Mouse (Mus musculus): ENCODE results near the gene Kcnk1. TPM values are rescaled to one million over a fixed set of nuclear protein-coding genes. Genes with fewer than 3 reads are reported as not detected.

Kcnk1 gene
- total RNA-seq, 2 experiments from 2014 or later, result 0.77 to 0.98 TPM

- DNase-seq, result no peak
These were observed 63.9 kb downstream of the Kcnk1 start for GRCm38 (mm10) chr8:126058876-126059275.

GRCm38 (mm10) chr8:126062844-126063243 lies 67.9 kb downstream of the Kcnk1 start:
- no peak for DNase-seq

DNA sequence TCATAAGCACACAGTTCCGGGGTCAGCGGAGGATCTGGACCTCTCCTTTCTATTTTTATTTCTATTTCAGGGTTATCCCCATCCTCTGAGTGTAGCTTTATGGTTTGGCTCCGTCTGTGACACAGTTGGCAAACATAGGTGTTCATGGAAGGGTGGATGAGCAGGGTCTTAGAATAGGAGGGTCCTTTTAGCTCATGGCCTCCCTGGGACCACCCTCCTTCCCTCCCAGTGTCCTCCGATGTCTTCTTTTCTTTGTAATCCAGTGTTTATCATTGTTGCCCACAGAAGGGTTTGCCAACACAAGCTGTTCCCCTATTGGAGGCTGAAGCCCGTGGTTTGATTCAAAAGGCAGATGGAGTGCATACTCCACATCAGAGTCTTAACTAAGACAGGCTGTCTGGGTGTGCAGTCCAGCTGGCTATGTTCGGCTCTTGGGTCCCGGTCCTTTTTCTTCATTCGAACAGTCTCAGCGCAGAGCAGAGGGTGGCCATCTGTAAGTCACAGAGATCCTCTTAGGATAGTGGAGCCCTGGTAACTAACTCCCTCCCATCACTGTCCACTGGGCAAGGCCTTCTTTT lies 69.0 kb downstream of the Kcnk1 start:
- DNase-seq, result no peak

- no peak for DNase-seq
These were observed 69.7 kb downstream of the Kcnk1 start for GRCm38 (mm10) chr8:126064587-126065145.

- no peak for DNase-seq
These were observed 72.3 kb downstream of the Kcnk1 start for GRCm38 (mm10) chr8:126067306-126067705.

- DNase-seq, result no peak
These were observed 73.2 kb downstream of the Kcnk1 start for GRCm38 (mm10) chr8:126068136-126068535.

GRCm38 (mm10) chr8:126072678-126073077 lies 77.7 kb downstream of the Kcnk1 start:
- DNase-seq, result no peak

- DNase-seq, result peak; percentile 14
These were observed 78.3 kb downstream of the Kcnk1 start for GRCm38 (mm10) chr8:126073141-126073740.

GRCm38 (mm10) chr8:126074111-126074510 lies 79.1 kb downstream of the Kcnk1 start:
- no peak for DNase-seq

- DNase-seq, result peak; percentile 84
These were observed 80.4 kb downstream of the Kcnk1 start for GRCm38 (mm10) chr8:126075400-126075799.

Other genes with a start within 250 kb of the Kcnk1 start
- under 1 TPM; 0.38 to 0.41 TPM for gene Pcnx2, start 96.9 kb upstream of the Kcnk1 start, total RNA-seq (2021)
- gene Map3k21, start 84.7 kb upstream of the Kcnk1 start, total RNA-seq (2021), result under 1 TPM; 0.36 TPM